Mouse (Mus musculus): Measurements from ENCODE around the gene AI597479.

GRCm38 (mm10) chr1:43122616-43123015 is 24.1 kb downstream of the AI597479 start:
- TF ChIP-seq CTCF (conservative IDR thresholded peaks at IDR 0.05; ENCODE audit: insufficient read depth, insufficient read length, low read depth, low read length) (no peak), POLR2A (IDR thresholded peaks at IDR 0.05; ENCODE audit: low read depth, low read length) (no peak)

Measured in kidney, adult 2 months (tissue).